Mouse (Mus musculus) forebrain, postnatal 0 days (tissue): ENCODE data around the gene Asb6. TPM values are rescaled to one million over a fixed set of nuclear protein-coding genes. Genes with fewer than 3 reads are reported as not detected.

Experiments
- ATAC-seq: fragments of 200-750 bp; cut with Nextera tagmentation; 2 replicates; pipeline ENCODE4 v1.8.0; 2017; ENCODE audit warnings: mild to moderate bottlenecking, moderate library complexity
- DNase-seq: peaks from one replicate; pipeline ENCODE4 v3.0.0-alpha.2; 2015
- H3K27ac ChIP-seq: fragments of 300-500 bp; sonication (generic); 2 replicates; pipeline ENCODE4 v1.5.1; 2014; ENCODE audit warnings: low read depth, mild to moderate bottlenecking, antibody characterized with exemption, low read length, moderate library complexity, mixed read lengths
- H3K27me3 ChIP-seq: fragments of 300-500 bp; sonication (generic); 2 replicates; pipeline ENCODE4 v1.6.1; 2014; ENCODE audit warnings: mild to moderate bottlenecking, low read length, mixed read lengths; ENCODE audit not compliant: insufficient read depth
- H3K36me3 ChIP-seq: fragments of 300-500 bp; sonication (generic); 2 replicates; pipeline ENCODE4 v1.6.1; 2014; ENCODE audit warnings: mild to moderate bottlenecking, moderate library complexity; ENCODE audit not compliant: insufficient read depth
- H3K4me1 ChIP-seq: fragments of 300-500 bp; sonication (generic); 2 replicates; pipeline ENCODE4 v1.6.1; 2014; ENCODE audit warnings: antibody characterized with exemption; ENCODE audit not compliant: insufficient read depth
- H3K4me2 ChIP-seq: fragments of 300-500 bp; sonication (generic); 2 replicates; pipeline ENCODE4 v1.6.1; 2014; ENCODE audit warnings: low read depth, mild to moderate bottlenecking, moderate library complexity
- H3K4me3 ChIP-seq: fragments of 300-500 bp; sonication (generic); 2 replicates; pipeline ENCODE4 v1.5.1; 2014; ENCODE audit warnings: low read depth, low read length, mixed read lengths
- H3K9ac ChIP-seq: fragments of 300-500 bp; sonication (generic); 2 replicates; pipeline ENCODE4 v1.6.1; 2014; ENCODE audit warnings: mild to moderate bottlenecking
- H3K9me3 ChIP-seq: fragments of 300-500 bp; sonication (generic); 2 replicates; pipeline ENCODE4 v1.6.1; 2016; ENCODE audit warnings: low read length
- CTCF ChIP-seq: sonication (generic); IDR thresholded peaks from 2 replicates; pipeline ENCODE4 v1.5.1; 2016; ENCODE audit warnings: antibody characterized with exemption, control low read depth, low read depth
- WGBS: fragments of 180-500 bp; shearing (Covaris S2); extraction: QIAGEN DNeasy Blood & Tissue Kit; methylation state at CpG from one replicate; pipeline ENCODE4 v1.1.7; 2014; 5-methylcytosine and 5-hydroxymethylcytosine counted together
- polyA plus RNA-seq: library from polyadenylated mRNA; unstranded; fragments of >200 nt; fragmentation: Nextera tagmentation; extraction: Ambion mirVana; gene quantifications from 2 replicates; pipeline ENCODE4 v1.2.1, GENCODE M21; 2015
- total RNA-seq: library from RNA; depleted of rRNA; stranded (reverse); fragments of >200 nt; gene quantifications from 2 replicates; pipeline ENCODE4 v1.2.3, GENCODE M21; 2014; rRNA removed

Asb6 gene
- total and polyA plus RNA-seq, 2 experiments from 2014 or later = 32.7 to 36.0 TPM

GRCm38 (mm10) chr2:30775955-30776354 is 54.2 kb downstream of the Asb6 start:
- WGBS = 64% methylated on average over 3 of the region's 3 CpGs
- Histone ChIP-seq H3K4me2 (no peak overlapping the region), H3K9me3 (no peaks in the 10 kb centered on the region), H3K4me3 (no peak overlapping the region), H3K27me3 (no peaks in the 10 kb centered on the region), H3K4me1 (peaks cover 11% of the 10 kb centered on the region), H3K9ac (no peak overlapping the region), H3K36me3 (no peaks in the 10 kb centered on the region), H3K27ac (no peak overlapping the region)
- DNase-seq (no peak), ATAC-seq (no peak)
- peak; percentile 15 for TF ChIP-seq CTCF

- H3K27ac ChIP-seq = no peak overlapping the region
- H3K27me3 ChIP-seq = no peaks in the 10 kb centered on the region
- no peaks in the 10 kb centered on the region for H3K36me3 ChIP-seq
- H3K4me2 ChIP-seq = no peak overlapping the region
- ATAC-seq = no peak
- no peak for DNase-seq
- no peak overlapping the region for H3K4me3 ChIP-seq
- H3K9me3 ChIP-seq = no peaks in the 10 kb centered on the region
- no peak overlapping the region for H3K9ac ChIP-seq
- peaks cover 11% of the 10 kb centered on the region for H3K4me1 ChIP-seq
- TF ChIP-seq CTCF = no peak
- 83% methylated on average over 8 of the region's 8 CpGs for WGBS
These were observed 56.7 kb downstream of the Asb6 start for GRCm38 (mm10) chr2:30773313-30774005.

Other genes starting within 250 kb of the Asb6 start
- gene Cstad, start 235.3 kb downstream of the Asb6 start, total RNA-seq = 3.8 and 4.1 TPM in 2 replicates
- 0.65 and 1.2 TPM in 2 replicates for gene Cstad, start 235.3 kb downstream of the Asb6 start, polyA plus RNA-seq
- gene 1700001O22Rik, start 26.7 kb downstream of the Asb6 start, total RNA-seq = 0.77 and 1.8 TPM in 2 replicates
- gene 1700001O22Rik, start 26.7 kb downstream of the Asb6 start, polyA plus RNA-seq = 1.4 and 1.5 TPM in 2 replicates
- gene Ntmt1, start 22.5 kb downstream of the Asb6 start, total RNA-seq = 87.6 and 105 TPM in 2 replicates
- 106 and 107 TPM in 2 replicates for gene Ntmt1, start 22.5 kb downstream of the Asb6 start, polyA plus RNA-seq
- 2.5 and 4.1 TPM in 2 replicates for gene Prrx2, start 4.6 kb upstream of the Asb6 start, total RNA-seq
- gene Prrx2, start 4.6 kb upstream of the Asb6 start, polyA plus RNA-seq = 3.6 and 3.7 TPM in 2 replicates
- 4.2 and 6.3 TPM in 2 replicates for gene Ptges, start 99.5 kb upstream of the Asb6 start, total RNA-seq
- 4.8 TPM in 2 replicates for gene Ptges, start 99.5 kb upstream of the Asb6 start, polyA plus RNA-seq
- gene Tor1b, start 122.6 kb upstream of the Asb6 start, total RNA-seq = 30.4 and 40.0 TPM in 2 replicates
- gene Tor1b, start 122.6 kb upstream of the Asb6 start, polyA plus RNA-seq = 14.5 and 16.9 TPM in 2 replicates
- 53.6 and 71.6 TPM in 2 replicates for gene Tor1a, start 137.6 kb upstream of the Asb6 start, total RNA-seq
- 97.3 and 105 TPM in 2 replicates for gene Tor1a, start 137.6 kb upstream of the Asb6 start, polyA plus RNA-seq
- 43.3 and 47.1 TPM in 2 replicates for gene BC005624, start 151.9 kb upstream of the Asb6 start, total RNA-seq
- 76.1 and 84.6 TPM in 2 replicates for gene BC005624, start 151.9 kb upstream of the Asb6 start, polyA plus RNA-seq
- gene Usp20, start 151.9 kb upstream of the Asb6 start, total RNA-seq = 37.9 and 38.1 TPM in 2 replicates
- 23.7 and 31.9 TPM in 2 replicates for gene Usp20, start 151.9 kb upstream of the Asb6 start, polyA plus RNA-seq